Mouse (Mus musculus) gonadal fat pad, adult 2 months (tissue): ENCODE data around the gene Mbnl2. TPM values are rescaled to one million over a fixed set of nuclear protein-coding genes. Genes with fewer than 3 reads are reported as not detected.
A peak's percentile ranks its signal among the peaks of the same experiment; 100 is the strongest.

Source experiments
- DNase-seq: peaks from one replicate; pipeline ENCODE4 v3.0.0-alpha.2; 2012; ENCODE audit warnings: low read depth
- polyA plus RNA-seq: library from polyadenylated mRNA; depleted of rRNA; stranded (reverse); fragments of >200 nt; gene quantifications from 2 replicates; pipeline ENCODE4 v1.2.3, GENCODE M21; 2012

Mbnl2 gene
- polyA plus RNA-seq, 1 experiment = 86.9 TPM

DNA sequence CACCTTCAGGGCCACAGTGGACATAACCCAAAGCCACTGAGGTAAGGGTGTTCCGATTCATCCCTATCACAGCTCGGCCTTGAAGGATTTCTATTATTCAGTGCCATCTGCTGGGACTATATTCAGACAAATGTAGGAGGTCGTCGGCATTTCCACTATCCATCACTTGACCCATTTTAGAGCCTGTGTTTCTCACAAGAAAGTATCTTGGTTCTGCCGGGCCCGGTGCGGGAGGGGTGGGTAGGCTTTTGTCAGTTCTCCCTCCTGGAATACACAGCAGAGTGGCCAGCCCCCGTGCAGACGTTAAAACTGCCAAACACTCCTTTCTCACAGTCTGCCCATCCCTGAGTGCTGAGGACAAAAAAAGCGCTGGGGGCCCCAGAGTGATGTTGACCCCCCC, 134.4 kb downstream of the Mbnl2 start:
- no peak for DNase-seq

DNA sequence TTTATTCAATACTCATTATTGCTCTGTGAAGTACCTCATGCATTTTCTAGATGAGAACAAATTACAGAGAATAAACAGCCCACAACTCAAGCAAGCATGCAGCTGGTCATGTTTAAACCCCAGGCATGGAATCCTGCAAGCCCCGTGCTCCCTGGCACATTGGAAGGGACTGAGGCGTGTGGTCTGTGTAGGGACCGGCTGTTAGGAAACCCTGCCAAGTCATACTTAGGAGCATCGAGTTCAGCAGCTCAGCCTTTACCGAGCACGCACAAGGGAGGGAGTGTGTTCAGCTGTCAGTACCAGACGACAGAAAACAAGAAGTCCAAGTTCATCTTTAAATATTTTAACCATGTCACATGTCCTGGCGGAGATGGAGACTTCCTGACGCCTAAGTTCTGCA, 141.4 kb downstream of the Mbnl2 start:
- no peak for DNase-seq

DNA sequence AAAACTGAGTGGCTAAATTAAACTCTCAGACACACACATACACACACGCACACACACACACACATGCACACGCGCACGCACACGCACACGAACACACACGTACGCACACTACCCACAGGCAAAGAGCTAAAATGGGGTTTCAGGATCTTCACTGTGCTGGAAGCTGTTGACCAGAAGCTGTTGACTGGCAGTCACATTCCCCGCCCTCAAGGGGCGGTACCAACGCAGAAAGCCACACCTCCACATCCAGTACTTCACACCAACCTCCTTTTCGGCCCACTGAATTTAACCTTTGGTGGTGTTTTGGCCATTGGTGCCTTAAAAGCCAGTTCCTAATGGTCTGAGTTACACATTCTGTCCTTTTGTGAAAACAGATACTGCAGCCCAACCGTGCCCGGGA, 143.5 kb downstream of the Mbnl2 start:
- DNase-seq = no peak

DNA sequence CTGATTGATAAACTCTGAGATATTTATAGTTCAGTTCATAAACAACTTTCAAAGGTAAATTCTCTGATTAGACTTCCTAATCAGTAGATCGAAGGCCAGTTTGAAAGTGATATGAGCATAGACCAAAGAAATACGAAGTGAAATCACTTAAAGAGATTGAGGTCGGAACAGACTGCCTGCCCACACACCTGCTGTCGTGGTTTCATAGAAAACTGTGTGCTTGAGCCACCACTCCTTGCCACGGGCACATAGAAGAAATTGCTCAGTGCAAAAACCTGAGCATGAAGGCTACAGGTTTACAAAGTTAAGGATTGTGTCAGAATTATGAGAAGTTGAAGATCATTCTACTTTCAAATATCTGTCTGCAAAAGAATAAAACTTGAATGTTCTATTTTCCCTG, 153.0 kb downstream of the Mbnl2 start:
- no peak for DNase-seq

DNA sequence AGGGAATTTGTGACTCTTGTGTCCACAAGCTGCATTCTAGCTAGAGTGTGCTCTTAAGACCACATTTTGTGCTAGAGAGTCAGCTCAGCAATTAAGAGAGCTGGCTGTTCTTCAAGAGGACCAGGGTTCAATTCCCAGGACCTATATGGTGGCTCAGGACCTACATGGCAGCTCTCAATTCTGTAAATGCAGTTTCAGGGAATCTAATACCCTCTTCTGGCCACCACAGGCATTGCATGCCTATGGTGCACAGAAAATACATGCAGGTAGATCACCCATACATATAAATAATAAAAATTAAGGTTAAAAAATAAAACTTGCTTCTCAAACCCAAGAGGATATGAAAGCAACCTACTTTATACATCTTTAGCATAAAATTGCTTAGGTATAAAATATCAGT, 157.3 kb downstream of the Mbnl2 start:
- DNase-seq = no peak

DNA sequence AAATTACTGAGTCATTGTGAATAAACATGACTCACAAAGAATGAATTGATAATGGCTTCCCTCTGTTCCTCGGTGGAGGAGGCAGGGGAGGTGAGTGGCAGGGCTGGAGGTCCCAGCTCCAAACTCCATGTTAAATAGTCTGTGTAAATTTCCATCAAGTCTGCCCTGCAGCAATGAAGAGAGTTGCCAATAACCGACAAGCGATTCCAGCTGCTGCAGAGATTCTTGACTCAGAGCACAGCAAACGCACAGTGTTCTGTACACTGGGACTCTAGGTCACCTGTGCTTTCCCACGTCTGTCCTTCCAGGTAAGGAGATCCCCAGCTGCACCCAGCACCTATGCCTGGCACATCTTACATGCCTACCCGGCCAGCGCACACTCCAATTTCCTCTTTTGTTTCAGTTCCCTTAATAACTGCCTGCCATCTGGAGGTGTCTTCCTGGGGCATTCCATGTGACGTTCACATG, 158.5 kb downstream of the Mbnl2 start:
- DNase-seq = no peak

DNA sequence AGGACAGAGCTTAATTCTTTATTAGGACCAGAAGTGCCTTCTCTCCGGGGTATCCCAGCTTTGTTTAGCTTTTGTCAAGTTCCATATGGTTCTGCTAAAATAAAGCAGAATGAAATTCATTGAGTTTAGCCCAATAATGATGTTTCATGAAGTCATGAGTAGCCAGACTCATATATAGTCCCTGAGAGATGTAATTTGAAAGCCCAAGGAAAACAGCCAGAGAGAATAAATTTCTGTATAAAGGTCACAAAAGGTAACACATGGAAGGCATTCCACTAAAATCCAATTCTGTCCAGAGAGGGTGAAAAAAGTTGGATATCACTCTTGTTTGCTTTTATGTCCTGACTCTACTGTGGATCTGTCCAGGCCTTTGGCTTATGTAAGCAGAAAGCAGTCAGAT, 159.4 kb downstream of the Mbnl2 start:
- DNase-seq = no peak

DNA sequence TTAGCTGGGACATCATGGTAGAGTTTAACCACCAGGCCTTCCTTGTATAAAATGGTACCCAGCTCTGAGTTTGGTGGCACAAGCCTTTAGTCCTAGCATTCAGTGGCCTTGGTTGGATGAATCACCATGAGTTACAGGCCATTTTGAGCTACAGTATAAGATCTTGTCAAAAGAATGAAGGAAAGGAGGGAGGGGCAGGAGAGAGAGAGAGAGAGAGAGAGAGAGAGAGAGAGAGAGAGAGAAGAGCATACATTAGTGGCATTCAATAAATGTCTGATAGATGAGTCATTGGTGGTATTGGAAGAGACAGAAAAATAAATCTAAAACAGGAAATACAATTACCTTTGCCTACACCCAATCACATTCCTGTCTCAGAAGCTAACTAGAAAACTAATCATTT, 165.2 kb downstream of the Mbnl2 start:
- no peak for DNase-seq

DNA sequence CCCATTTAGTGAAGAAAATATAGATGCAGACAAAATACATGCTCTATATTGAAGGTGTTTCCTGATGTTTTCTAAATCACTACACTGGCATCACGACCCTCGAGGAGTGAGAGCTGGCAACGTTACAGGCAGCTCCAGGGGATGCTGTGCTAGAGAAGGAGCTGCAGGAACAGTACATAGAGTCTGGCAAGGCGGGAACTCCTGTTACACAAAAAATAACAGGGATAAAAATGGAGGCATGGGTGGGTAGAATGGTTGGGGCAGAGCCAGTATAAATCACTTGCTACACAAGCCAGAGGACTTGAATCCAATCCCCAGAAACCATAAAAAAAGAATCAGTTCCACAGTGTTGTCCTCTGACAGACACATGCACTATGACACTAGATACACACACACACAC, 165.8 kb downstream of the Mbnl2 start:
- no peak for DNase-seq

DNA sequence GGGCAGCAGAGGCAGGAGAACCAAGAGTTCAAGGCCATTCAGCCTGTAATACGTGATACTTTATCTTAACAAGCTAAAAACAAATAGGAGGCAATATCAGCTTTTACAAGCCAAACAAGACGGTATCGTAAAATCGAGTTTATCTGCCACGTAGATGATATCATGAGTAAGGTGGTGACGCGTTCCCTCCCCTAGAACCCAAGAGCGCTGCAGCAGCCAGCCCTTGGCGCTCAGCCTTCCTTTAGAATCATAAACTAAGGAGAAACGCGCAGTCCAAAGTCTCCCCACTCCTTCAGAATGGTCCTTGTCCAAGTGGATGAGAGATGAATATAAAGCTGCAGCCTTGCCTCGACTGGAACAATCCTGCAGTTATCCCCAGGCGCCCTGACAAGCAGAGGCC, 166.4 kb downstream of the Mbnl2 start:
- peak; percentile 62 for DNase-seq

DNA sequence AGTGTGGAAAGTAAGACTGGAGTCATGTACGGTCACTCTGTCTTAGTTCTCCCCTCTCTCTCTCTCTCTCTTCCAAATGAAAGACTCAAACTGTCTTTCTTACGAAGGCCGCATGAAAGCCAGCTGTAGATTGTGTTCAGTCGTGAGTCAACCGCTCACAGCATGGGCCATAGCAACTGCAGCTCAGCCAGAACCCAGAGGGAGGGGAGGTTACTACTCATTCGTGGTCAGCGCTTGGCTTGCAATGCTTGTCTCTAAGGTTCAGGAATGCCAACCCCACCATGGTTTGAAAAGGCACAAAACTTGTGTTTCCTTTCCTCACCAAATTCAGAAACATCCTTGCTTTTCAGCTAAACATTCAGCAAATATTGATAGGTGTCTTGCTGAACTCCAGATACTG, 178.8 kb downstream of the Mbnl2 start:
- no peak for DNase-seq

DNA sequence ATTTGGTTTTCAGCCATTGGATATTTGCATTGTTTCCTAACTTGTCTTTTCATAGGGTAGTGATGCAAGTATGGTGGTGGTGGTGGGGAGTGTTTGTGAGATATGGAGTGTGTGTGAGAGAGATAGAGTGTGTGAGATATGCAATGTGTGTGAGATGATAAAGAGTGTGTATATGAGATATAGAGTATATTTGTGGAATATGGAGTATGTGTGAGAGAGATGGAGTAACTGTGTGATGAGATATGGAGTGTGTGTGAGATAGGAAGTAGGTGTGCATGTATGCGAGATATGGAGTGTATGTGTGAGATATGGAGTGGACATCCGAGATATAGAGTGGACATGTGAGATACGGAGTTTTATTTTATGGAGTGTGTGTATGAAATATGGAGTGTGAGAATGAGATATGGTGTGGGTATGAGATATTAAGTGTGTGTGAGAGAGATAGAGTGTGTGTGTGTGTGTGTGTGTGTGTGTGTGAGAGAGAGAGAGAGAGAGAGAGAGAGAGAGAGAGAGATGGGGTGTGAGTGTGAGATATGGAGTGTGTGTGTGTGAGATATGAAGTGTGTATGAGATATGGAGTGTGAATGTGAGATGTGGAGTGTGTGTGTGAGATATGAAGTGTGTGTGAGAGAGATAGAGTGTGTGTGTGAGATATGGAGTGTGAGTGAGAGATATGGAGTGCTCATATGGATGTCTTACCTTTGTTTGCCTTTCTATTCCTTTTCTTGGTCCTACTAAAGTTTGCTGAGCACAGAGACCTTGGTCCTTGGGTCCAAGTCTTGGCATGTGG, 188.7 kb downstream of the Mbnl2 start:
- DNase-seq = no peak

DNA sequence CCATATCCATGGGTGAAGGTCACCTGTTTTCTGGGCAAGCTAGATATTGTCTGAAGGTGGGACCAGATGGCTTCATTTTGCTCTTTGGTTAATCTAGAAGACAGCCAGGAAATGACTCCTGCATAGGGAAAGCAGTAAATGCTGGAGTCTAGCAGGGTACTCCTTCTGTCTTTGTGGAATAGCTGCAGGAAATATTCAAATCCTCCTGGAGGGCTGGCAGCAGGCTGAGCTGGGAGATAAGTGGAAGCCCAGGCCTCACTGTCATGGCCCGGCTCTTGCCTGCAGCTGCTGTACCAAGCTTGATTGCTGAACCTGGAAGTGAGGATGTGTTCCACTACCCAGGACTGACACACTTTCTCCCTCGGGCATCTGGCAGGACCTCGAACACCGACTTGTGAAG, 191.3 kb downstream of the Mbnl2 start:
- DNase-seq = no peak

DNA sequence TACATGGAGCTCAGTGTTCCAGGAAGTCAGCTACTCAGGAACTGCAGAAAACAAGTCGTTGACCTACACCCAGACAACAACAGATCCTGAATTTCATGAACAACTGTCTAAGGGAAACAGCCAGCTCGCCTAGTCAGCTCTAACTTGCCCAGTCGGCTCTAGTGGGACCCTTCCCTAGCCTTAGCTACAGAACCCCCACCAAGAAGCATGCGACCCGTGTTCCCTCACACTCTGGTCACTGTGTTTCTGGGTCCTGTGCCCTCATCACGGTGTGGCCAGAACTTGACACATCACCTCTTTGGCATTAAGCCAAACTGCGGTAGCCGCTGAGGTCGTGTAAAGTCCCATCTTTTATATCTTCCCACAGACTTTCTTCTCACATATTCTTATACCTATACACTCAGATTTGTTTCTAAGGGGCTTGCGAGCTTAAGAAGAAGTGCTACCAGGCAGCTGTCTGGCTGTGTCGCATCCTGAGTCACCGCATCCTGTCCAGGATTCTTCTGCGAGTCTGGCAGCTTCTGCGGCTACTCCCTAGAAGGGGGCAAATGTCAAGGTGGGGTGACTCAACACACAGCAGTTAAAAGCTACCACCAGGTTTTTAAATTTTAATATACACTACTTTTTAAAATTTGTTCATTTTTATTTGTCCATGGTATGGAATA, 193.8 kb downstream of the Mbnl2 start:
- no peak for DNase-seq

DNA sequence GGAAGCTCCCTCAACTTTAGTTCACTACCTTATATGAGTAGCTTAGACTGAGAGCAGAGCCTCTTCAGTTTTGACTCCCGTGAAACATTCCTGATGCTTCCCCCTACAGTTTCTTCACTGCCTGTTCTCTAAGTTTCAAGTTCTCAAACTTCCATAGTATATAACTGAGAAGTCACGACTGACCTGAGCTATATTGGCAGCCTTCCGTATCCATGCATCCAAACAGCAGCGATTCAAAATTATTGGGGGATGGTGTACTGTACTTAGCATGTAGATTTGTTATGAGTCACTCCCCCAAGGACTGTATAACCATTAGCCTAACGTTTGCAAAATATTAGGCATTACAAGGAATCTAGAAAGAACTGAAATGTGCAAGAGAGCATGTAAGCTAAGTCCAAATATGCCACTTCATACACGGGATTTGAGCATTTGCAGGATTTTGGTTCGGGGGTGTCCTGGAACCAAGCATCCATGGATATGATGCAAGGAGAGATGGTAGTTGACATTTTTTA, 200.8 kb downstream of the Mbnl2 start:
- no peak for DNase-seq

DNA sequence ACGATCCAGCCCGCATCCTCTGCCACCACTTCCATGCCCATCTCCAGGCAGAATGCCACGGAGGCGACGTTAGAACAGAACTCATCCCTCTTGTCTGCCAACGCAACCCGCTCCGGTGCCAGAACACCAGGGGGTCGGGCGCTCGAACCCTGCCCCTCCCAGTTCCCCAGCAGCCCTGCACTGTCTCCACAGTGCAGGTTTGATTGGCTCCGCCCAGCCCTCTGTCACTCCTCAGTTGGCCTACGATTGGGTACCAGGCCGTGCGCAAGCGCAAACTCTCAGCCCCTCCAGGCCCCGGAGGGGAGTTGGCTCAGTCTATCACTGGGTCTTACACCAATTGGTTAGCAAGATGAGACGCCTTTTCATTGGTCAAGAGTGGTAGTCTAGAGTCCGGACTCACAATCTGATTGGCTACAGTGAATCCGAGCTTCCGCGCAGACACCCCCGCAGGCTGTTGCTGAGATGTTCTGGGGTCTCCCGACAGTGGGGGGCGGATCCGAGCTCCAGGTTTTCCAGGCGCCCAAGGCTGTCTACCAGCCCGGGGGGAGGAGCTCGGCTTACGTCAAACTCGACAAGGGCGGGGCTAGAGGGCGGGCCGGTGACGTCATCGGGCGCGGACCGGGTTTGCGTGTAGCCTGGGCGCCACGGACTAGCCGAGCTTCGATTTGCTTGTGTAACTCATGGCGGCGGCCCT, 202.0 kb downstream of the Mbnl2 start:
- peak; percentile 97 for DNase-seq

DNA sequence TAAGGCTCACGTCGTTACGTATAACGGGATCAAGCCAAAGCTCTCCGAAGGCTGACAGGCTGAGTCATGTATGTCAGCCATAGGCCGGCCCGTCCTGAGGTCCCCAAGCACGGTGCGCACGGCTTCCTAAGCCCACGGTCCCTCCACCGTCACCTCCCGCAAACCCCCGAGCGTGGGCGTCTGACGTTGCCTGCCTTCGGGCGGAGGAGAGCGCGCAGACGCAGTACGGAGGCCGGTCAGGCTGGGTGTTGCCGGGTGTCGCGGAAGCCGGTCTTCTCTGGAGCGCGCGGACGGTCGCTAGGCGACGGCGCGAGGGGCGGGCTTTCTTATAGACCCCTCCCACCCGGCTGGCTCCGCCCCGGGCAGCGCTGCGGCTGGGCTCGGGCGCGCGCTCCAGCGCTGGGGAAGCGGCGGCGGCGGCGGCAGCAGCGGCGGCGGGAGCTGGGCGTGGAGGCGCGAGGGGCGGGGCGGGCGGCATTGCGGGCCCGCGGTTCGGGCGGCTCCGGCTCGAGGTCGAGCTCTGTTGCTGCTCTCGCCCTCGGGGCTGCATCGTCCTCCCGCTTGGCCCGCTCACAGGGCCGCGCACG, 202.6 kb downstream of the Mbnl2 start, which contains the start of gene Rap2a:
Gene Rap2a (plus strand): TSS at position 463 of the 587 bp plus-strand sequence.
- peak; percentile 75 for DNase-seq

DNA sequence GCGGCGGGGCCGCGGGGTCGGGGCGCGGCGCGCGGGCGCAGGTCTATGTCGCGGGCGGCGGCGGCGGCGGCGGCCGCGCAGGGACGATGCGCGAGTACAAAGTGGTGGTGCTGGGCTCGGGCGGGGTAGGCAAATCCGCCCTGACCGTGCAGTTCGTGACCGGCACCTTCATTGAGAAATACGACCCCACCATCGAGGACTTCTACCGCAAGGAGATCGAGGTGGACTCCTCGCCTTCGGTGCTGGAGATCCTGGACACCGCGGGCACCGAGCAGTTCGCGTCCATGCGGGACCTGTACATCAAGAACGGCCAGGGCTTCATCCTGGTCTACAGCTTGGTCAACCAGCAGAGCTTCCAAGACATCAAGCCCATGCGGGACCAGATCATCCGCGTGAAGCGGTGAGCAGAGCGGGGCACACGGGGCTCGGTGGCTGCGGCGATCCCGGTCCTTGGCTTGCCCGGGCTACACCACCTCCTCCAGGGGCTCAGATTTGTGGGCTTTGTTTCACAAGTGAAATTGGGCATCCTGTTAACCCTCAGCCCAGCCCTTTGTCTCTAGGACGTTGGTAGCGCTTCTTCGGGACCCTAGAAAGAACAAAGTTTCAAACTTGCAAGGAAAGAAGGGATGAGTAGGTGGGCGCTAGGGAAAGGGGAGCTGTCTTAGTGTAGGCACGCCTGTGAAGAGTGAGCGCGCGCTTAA, 203.3 kb downstream of the Mbnl2 start:
- no peak for DNase-seq

DNA sequence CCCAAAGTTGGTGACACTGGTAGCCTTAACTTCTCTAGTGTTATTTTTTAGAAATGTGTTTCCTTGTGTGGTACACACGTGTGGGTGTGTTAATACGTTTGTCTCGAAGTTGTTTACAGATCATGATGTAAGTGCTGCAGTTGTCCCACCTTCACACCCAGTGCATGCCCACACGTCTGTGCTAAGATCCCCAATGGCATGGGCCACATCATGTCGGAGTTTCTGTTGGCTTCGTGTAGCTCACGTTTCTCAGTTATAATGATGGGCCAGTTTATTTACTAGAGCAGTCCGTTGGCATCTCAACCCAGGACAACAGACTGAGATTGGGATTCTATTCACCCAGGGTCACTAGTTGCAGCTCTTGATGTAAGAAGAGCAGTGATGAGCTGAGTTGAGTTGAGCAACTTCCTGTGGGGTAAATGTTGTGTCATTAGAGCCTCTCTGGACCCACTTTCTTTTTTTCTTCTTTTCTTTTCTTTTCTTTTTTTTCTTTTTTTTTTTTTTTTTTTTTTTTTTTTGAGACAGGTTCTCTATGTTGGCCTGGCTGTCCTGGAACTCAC, 205.0 kb downstream of the Mbnl2 start:
- DNase-seq = no peak

DNA sequence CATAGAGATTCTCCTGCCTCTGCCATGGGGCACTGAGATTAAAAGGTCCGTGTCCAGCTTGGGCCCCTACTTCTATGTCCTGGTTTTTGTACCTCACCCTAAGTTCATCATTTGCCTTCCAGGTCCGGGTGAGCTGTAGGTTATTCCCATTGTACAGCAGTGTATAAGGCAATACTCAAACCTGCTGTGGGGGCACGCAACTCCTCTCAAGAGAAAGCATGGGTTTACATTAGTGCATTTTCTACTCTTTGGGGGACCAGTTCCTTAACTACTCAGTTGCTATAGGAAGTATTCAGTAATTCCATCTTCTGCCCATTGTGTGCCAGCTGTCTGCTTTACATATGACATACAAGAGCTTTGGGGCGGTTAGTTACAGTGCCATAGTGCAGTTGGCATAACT, 205.5 kb downstream of the Mbnl2 start:
- no peak for DNase-seq
